Mouse (Mus musculus) frontal cortex, postnatal 10 days (tissue): Measurements from ENCODE around the gene Fga.

Source experiments
- DNase-seq, 2 experiments: peaks; one replicate each; pipeline ENCODE4 v3.0.0; 2022; ENCODE audit warnings: low spot score in 2 of 2, mixed read lengths in 1 of 2

Fga gene

DNA sequence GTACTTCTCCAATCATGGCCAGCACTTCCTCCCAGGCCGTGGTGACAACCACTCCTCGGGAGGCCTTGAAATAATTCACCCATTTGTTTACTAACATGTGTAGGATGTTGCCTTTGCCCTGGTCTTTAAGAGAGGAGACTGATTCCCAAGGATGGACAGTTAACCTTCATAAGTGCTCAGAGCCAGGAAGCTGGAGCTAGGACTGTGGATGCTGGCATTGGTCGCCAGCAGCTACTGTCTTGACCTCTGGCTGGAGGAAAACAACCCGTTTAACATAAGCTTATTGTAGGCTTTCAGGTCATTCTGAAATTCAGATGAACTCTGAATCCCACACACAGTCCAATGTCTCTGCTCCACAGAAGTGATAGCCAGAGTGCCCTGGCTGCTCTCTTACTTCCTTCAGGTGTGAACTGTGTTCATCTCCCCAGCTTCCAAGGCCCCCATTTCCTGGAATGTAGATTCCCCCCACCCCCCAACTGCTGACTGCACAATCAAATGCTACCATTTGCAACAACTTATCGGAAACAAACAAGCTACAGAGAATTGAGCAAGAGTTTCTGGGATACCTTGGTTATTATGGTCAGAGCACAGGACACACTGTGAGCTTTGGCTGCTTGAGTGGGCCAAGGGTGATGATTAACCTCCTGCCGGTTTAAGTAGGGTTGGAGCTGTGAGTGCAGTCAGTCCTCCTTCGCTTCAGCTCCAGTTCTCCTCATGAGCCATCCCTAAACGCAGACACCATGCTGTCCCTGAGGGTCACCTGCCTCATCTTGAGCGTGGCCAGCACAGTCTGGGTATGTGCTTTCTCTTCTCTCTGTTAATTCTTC is at the start of gene Fga:
Fga (plus strand) TSS at position 602 of the 827 bp plus-strand sequence.
- DNase-seq = no peak

DNA sequence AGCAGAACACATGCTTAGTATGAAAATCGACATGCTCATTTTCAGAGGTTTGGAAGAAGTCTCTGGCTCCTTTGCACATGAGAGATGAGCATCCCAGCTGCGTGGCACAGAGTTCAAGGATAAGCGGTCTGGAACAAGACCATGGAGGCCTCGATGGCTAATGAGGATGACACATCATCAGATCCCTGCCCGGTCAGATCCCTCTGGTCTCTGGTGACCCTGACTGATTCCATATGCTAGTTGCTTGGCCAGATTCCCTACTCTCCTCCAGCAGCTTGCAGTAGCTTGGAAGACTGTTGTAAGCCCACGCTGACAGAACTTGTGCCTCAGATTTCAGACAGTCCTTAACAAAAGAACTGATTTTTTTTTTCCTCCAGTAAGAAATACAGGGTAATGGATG is 45.1 kb upstream of the Fga start:
- DNase-seq = no peak

DNA sequence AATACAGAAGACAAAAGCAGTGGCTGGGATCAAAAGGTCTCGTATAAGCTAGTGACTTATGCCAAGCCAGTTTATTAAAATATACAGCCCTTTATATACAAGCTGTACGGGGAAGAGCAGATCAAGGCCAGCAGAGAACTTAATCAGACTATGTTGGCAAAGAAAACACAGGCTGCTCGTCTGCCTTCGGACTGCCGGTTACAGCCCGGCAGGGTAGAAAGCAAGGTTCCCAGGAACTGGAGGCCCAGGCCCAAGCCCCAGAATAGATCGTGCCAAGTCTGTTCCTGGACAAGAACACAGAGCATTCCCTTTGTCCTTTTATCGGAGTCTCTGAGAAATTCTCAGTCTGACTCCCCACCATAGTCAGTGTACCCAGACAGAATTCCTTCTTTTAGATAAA is 44.0 kb upstream of the Fga start:
- DNase-seq = no peak

DNA sequence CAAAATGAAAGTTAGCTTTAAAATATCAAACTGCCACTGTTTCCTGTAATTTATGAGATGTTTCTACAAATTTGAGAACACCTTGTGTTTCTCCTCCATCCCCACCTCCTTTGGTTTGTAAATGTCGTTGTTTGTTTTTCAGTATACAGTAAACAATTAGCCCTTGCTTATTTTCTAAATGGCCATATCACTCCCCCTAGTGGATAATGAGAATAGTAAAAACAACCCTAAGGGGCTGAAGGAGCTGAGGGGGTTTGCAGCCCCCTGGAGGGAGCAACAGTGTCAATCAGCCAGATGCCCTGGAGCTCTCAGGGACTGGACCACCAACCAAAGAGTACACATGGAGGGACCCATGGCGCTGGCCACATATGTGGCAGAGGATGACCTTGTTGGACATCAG is 41.0 kb upstream of the Fga start:
- DNase-seq = no peak

- DNase-seq = no peak
These were observed 33.9 kb upstream of the Fga start for GRCm38 (mm10) chr3:82991963-82992362.

DNA sequence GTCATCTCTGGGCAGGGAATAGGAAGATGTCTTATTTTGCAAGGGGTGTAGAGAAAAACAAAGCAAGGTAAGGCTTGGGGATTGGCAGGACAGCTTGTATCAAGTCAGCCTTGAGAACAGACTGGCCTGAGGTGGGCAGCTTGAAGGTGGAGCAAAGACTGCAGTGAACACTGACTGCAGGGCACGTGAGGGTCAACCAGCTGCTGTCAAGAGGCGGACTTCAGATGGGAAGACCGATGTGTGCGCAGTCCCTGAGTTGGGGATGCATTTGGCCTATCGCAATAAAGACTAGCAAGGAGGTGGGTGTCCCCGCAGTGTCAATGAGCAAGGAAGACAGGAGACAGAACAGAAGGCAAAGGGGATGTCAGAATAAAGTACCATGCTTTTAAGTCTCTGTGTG is 32.9 kb upstream of the Fga start:
- DNase-seq = no peak

DNA sequence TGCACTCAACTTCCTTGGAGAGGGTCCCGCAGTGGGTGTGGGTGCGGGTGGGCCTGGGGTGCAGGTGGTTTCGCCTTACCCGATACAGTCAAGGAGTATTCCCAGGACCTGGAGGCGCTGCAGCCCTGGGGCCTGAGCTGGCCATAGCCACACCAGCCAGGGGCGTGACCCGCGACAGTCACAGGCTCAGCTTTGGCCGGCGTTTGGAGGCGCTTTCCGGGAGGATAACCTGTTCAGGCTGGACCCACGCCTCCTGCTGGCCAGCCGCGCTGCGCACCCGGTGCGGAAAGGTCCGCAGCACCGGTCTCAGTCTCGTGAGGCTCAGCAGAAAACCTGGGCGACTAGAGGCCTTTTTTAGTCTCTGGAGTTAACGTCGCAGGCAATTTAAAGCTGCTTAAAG is 30.5 kb upstream of the Fga start:
- peak in 1 of 2 experiments; percentile 20 for DNase-seq

GRCm38 (mm10) chr3:82996656-82997055 is 29.2 kb upstream of the Fga start:
- DNase-seq = no peak

- DNase-seq = peak in 1 of 2 experiments; percentile 14
These were observed 27.0 kb upstream of the Fga start for GRCm38 (mm10) chr3:82998772-82999463.

GRCm38 (mm10) chr3:82999995-83000394 is 25.9 kb upstream of the Fga start:
- DNase-seq = no peak

GRCm38 (mm10) chr3:83002191-83002590 is 23.7 kb upstream of the Fga start:
- no peak for DNase-seq

- no peak for DNase-seq
These were observed 22.8 kb upstream of the Fga start for GRCm38 (mm10) chr3:83003068-83003467.

DNA sequence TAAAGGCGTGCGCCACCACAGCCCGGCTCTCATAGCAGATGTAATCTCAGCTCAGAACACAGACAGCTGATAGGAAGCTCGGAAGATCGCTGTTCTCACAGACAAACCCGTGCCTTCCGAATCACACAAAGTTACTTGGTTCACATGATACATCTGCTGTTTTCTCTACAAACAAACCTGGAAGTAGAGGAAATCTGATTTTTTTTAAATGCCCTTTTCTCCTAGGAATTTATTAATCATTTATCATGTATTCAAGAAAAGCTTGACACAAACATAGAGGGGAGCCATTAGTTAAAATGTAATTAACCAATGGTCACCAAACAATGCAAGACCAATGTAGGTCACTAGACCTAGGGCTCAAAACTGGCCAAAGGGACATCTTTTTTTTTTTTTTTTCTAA is 21.1 kb upstream of the Fga start:
- DNase-seq = no peak

DNA sequence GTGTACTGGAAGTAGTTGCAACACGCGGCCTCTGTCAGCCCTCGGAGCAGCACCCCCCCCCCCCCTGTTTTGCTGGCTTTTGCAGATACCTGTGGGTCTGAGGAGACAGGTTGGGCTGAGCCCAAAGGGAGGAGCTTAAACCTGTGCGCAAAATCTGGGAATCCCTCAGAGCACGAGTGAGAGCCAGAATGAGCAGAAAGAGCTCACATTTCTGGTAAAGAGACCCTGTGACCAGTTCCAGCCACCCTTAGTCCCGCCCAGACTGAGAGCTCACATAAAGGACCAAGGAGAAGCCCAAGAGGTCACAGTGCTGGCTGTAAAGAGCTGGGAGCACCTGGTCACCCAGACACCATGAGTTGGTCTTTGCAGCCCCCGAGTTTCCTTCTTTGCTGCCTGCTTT is 18.3 kb upstream of the Fga start, which contains the start of gene Fgg:
Fgg (plus strand) TSS at position 168 of the 400 bp plus-strand sequence.
- DNase-seq = no peak

- DNase-seq = no peak
These were observed 15.6 kb upstream of the Fga start for GRCm38 (mm10) chr3:83010291-83010690.

GRCm38 (mm10) chr3:83011136-83011535 is 14.7 kb upstream of the Fga start:
- no peak for DNase-seq

- DNase-seq = no peak
These were observed 14.3 kb upstream of the Fga start for GRCm38 (mm10) chr3:83011565-83011964.

DNA sequence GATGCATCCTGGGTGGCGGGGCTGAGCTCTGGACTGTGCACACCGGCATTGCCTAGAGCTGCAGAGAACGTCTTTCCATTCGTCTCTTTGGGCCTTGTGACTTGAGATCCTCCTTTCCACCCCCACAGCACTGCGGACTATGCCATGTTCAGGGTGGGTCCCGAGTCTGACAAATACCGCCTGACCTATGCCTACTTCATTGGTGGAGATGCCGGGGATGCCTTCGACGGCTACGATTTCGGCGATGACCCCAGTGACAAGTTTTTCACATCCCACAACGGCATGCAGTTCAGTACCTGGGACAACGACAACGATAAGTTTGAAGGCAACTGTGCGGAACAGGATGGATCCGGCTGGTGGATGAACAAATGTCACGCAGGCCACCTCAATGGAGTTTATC is 13.2 kb upstream of the Fga start:
- DNase-seq = no peak

DNA sequence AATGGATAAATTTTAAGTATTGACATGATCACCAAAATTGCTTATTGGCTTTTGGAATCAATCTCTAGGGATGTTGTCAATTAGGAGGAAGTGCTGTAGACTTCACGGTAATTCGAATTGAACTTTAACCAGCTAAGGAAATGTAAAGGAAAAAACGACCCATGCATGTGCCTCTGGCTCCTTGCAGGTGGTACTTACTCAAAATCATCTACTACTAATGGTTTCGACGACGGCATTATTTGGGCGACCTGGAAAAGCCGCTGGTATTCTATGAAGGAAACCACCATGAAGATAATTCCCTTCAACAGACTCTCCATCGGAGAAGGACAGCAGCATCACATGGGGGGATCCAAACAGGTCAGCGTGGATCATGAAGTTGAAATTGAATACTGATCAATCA is 11.9 kb upstream of the Fga start:
- no peak for DNase-seq

DNA sequence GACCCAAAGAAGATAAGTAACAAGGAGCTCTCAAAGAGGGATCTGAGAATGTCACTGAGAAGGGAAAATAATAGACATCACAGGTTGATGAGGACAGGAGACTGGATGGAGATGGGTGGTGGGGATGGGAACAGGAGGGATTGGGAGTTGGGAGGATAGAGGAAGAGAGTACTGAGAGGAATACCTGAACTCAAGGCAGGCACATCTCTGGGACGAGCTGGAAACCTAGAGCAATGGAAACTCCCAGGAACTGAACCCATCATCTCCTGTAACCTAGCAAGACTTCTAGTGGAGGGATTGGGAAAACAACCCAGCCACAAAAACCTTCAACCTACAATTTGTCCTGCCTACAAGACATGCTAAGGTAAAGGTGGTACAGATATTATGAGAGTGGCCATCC is 9.6 kb upstream of the Fga start:
- no peak for DNase-seq

GRCm38 (mm10) chr3:83020387-83020786 is 5.5 kb upstream of the Fga start:
- DNase-seq = no peak

GRCm38 (mm10) chr3:83021176-83021575 is 4.7 kb upstream of the Fga start:
- no peak for DNase-seq

DNA sequence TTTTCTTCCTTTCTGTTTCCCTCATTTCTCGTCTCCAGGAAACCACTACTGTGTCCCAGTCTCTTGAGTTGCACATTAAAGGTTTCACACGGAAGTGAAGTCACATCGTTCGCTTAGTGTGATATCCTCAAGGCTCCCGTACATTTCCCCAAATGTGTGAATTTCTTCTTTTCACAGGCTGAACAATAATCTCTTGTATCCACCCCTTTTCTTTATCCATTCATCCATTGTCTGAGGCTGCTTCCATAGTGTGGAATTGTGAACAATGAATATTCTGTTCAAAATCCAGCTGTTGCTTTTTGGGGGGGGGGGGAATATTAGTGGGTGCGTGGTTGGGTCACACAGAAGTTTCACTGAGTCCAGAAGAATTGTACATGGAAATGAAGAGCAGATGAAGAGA is 840 bp upstream of the Fga start:
- no peak for DNase-seq
